Mouse (Mus musculus) pancreas, adult 10 weeks (tissue): ENCODE measurements around the gene Gm3373. TPM values are rescaled to one million over a fixed set of nuclear protein-coding genes. Genes with fewer than 3 reads are reported as not detected.

Source experiments
- polyA plus RNA-seq: library from polyadenylated mRNA; stranded (reverse); fragments of 350-450 nt; fragmentation: Illumina TruSeq; extraction: RNeasy Lipid Tissue Mini Kit (QIAGEN cat#74804); gene quantifications from one replicate; pipeline ENCODE4 v1.2.3, GENCODE M21; 2015; ENCODE audit warnings: low read depth, low replicate concordance; ENCODE audit not compliant: insufficient read depth

Gene Gm3373
- not detected for polyA plus RNA-seq

GRCm38 (mm10) chr14:5741477-5741876 is at the start of gene Gm3373:
Gene Gm3373, minus strand, starts transcription at chr14:5741577.

GRCm38 (mm10) chr14:5687357-5687756 is 54.0 kb downstream of the Gm3373 start, which contains the start of gene Gm9603:
Gene Gm9603, minus strand, starts transcription at chr14:5687457.

Other genes starting within 250 kb of the Gm3373 start
- not detected for gene Gm3488, start 239.9 kb downstream of the Gm3373 start, polyA plus RNA-seq
- not detected for gene Gm3532, start 203.1 kb downstream of the Gm3373 start, polyA plus RNA-seq
- not detected for gene Gm8265, start 108.5 kb downstream of the Gm3373 start, polyA plus RNA-seq
- gene Gm9603, start 54.1 kb downstream of the Gm3373 start, polyA plus RNA-seq = not detected
- gene Gm3383, start 66.4 kb upstream of the Gm3373 start, polyA plus RNA-seq = not detected
- not detected for gene Gm3424, start 88.8 kb upstream of the Gm3373 start, polyA plus RNA-seq
- not detected for gene Gm8237, start 138.8 kb upstream of the Gm3373 start, polyA plus RNA-seq
- gene Gm3248, start 220.2 kb upstream of the Gm3373 start, polyA plus RNA-seq = not detected
- not detected for gene Gm3453, start 237.6 kb upstream of the Gm3373 start, polyA plus RNA-seq